Mouse (Mus musculus) midbrain, postnatal 0 days (tissue): Measurements from ENCODE around the gene Fez2. TPM values are rescaled to one million over a fixed set of nuclear protein-coding genes. Genes with fewer than 3 reads are reported as not detected.

Source experiments
- ATAC-seq: fragments of 200-750 bp; cut with Nextera tagmentation; 2 replicates; pipeline ENCODE4 v1.8.0; 2017; ENCODE audit warnings: moderate number of reproducible peaks, mild to moderate bottlenecking, moderate TSS enrichment, moderate library complexity; ENCODE audit not compliant: low FRiP score
- DNase-seq: peaks from one replicate; pipeline ENCODE4 v3.0.0-alpha.2; 2015; ENCODE audit warnings: low spot score
- H3K27ac ChIP-seq: fragments of 300-500 bp; sonication (generic); 2 replicates; pipeline ENCODE4 v1.5.1; 2014; ENCODE audit warnings: low read depth, mild to moderate bottlenecking, low read length, mixed read lengths
- H3K27me3 ChIP-seq: fragments of 300-500 bp; sonication (generic); 2 replicates; pipeline ENCODE4 v1.6.1; 2014; ENCODE audit warnings: low read length, control low read depth, mixed read lengths; ENCODE audit not compliant: insufficient read depth
- H3K36me3 ChIP-seq: fragments of 300-500 bp; sonication (generic); 2 replicates; pipeline ENCODE4 v1.6.1; 2014; ENCODE audit warnings: low read length, control low read depth, mixed read lengths; ENCODE audit not compliant: insufficient read depth
- H3K4me1 ChIP-seq: fragments of 300-500 bp; sonication (generic); 2 replicates; pipeline ENCODE4 v1.6.1; 2014; ENCODE audit warnings: mild to moderate bottlenecking, control low read depth, antibody characterized with exemption, low read length, mixed read lengths; ENCODE audit not compliant: insufficient read depth
- H3K4me2 ChIP-seq: fragments of 300-500 bp; sonication (generic); 2 replicates; pipeline ENCODE4 v1.6.1; 2014; ENCODE audit warnings: low read depth, mild to moderate bottlenecking, low read length, mixed read lengths; ENCODE audit not compliant: poor library complexity, severe bottlenecking
- H3K4me3 ChIP-seq: fragments of 300-500 bp; sonication (generic); 2 replicates; pipeline ENCODE4 v1.5.1; 2014; ENCODE audit warnings: low read depth, mild to moderate bottlenecking, low read length, moderate library complexity
- H3K9ac ChIP-seq: fragments of 300-500 bp; sonication (generic); replicated peaks from 2 replicates; pipeline ENCODE4 v1.6.1; 2014; ENCODE audit warnings: mild to moderate bottlenecking, low read length, moderate library complexity, mixed read lengths; ENCODE audit not compliant: poor library complexity, severe bottlenecking
- H3K9me3 ChIP-seq: fragments of 300-500 bp; sonication (generic); 2 replicates; pipeline ENCODE4 v1.6.1; 2016; ENCODE audit warnings: low read length, control low read depth
- CTCF ChIP-seq: IDR thresholded peaks from 2 replicates; pipeline ENCODE4 v1.5.1; 2016; ENCODE audit warnings: antibody characterized with exemption, mild to moderate bottlenecking
- WGBS: fragments of 180-500 bp; shearing (Covaris S2); extraction: QIAGEN DNeasy Blood & Tissue Kit; methylation state at CpG from one replicate; pipeline ENCODE4 v1.1.7; 2014; 5-methylcytosine and 5-hydroxymethylcytosine counted together
- polyA plus RNA-seq: library from polyadenylated mRNA; unstranded; fragments of >200 nt; fragmentation: Nextera tagmentation; extraction: Ambion mirVana; gene quantifications from 2 replicates; pipeline ENCODE4 v1.2.1, GENCODE M21; 2015
- total RNA-seq: library from RNA; depleted of rRNA; stranded (reverse); fragments of >200 nt; gene quantifications from 2 replicates; pipeline ENCODE4 v1.2.3, GENCODE M21; 2014

The Fez2 gene
- total and polyA plus RNA-seq, 2 experiments from 2014 or later, result 51.6 to 60.4 TPM

- ATAC-seq (no peak), DNase-seq (no peak)
- no peak overlapping the region for H3K4me3 ChIP-seq
- H3K27me3 ChIP-seq, result no peaks in the 10 kb centered on the region
- peaks cover 2% of the 10 kb centered on the region; the same call in 1 of the 2 replicates for H3K36me3 ChIP-seq
- 0 out of 2 replicates have a peak, but pooled peaks cover 2% of the 10 kb centered on the region for H3K4me1 ChIP-seq
- H3K9ac ChIP-seq, result no peak overlapping the region
- no peak for TF ChIP-seq CTCF
- no peak overlapping the region for H3K4me2 ChIP-seq
- H3K27ac ChIP-seq, result no peak overlapping the region
- WGBS, result 72% methylated on average over 10 of the region's 10 CpGs
- no peaks in the 10 kb centered on the region for H3K9me3 ChIP-seq
Measured at GRCm38 (mm10) chr17:78406854-78407253, 11.1 kb downstream of the Fez2 start.

- Histone ChIP-seq H3K4me1 (0 out of 2 replicates have a peak, but pooled peaks cover 2% of the 10 kb centered on the region), H3K9me3 (no peaks in the 10 kb centered on the region), H3K4me3 (no peak overlapping the region), H3K4me2 (no peak overlapping the region), H3K9ac (no peak overlapping the region), H3K36me3 (peaks cover 5% of the 10 kb centered on the region), H3K27ac (no peak overlapping the region), H3K27me3 (no peaks in the 10 kb centered on the region)
- WGBS, result 96% methylated on average over 3 of the region's 3 CpGs
- no peak for TF ChIP-seq CTCF
- peak; percentile 26 for DNase-seq
- ATAC-seq, result no peak
Measured at GRCm38 (mm10) chr17:78405336-78405735, 12.6 kb downstream of the Fez2 start.

- H3K36me3 ChIP-seq, result peaks cover 7% of the 10 kb centered on the region
- H3K4me1 ChIP-seq, result no peaks in the 10 kb centered on the region
- no peaks in the 10 kb centered on the region for H3K27me3 ChIP-seq
- no peaks in the 10 kb centered on the region for H3K9me3 ChIP-seq
- no peak overlapping the region for H3K4me3 ChIP-seq
- DNase-seq, result no peak
- H3K9ac ChIP-seq, result no peak overlapping the region
- 96% methylated on average over 9 of the region's 9 CpGs for WGBS
- no peak overlapping the region for H3K4me2 ChIP-seq
- no peak overlapping the region for H3K27ac ChIP-seq
- ATAC-seq, result no peak
- TF ChIP-seq CTCF, result no peak
Measured at GRCm38 (mm10) chr17:78403804-78404203, 14.1 kb downstream of the Fez2 start.

GRCm38 (mm10) chr17:78403229-78403628, 14.7 kb downstream of the Fez2 start:
- Histone ChIP-seq H3K27ac (no peak overlapping the region), H3K27me3 (no peaks in the 10 kb centered on the region), H3K9me3 (no peaks in the 10 kb centered on the region), H3K4me1 (no peaks in the 10 kb centered on the region), H3K36me3 (peaks cover 7% of the 10 kb centered on the region), H3K9ac (no peak overlapping the region), H3K4me3 (no peak overlapping the region), H3K4me2 (no peak overlapping the region)
- DNase-seq (no peak), ATAC-seq (no peak)
- no peak for TF ChIP-seq CTCF
- 84% methylated on average over 4 of the region's 4 CpGs for whole genome bisulfite sequencing

- Histone ChIP-seq H3K9ac (no peak overlapping the region), H3K27ac (no peak overlapping the region), H3K4me3 (no peak overlapping the region), H3K36me3 (peaks cover 7% of the 10 kb centered on the region), H3K4me2 (no peak overlapping the region), H3K27me3 (no peaks in the 10 kb centered on the region), H3K9me3 (no peaks in the 10 kb centered on the region), H3K4me1 (no peaks in the 10 kb centered on the region)
- ATAC-seq (no peak), DNase-seq (no peak)
- no peak for TF ChIP-seq CTCF
- WGBS, result 85% methylated on average over 6 of the region's 6 CpGs
Measured at GRCm38 (mm10) chr17:78402174-78402573, 15.8 kb downstream of the Fez2 start.

- DNase-seq, result peak; percentile 23
- ATAC-seq, result no peak
- no peak for TF ChIP-seq CTCF
- H3K27ac ChIP-seq, result no peak overlapping the region
- peaks cover 7% of the 10 kb centered on the region for H3K36me3 ChIP-seq
- no peak overlapping the region for H3K4me2 ChIP-seq
- H3K4me1 ChIP-seq, result no peaks in the 10 kb centered on the region
- H3K9ac ChIP-seq, result no peak overlapping the region
- 38% methylated on average over 4 of the region's 4 CpGs for WGBS
- H3K27me3 ChIP-seq, result no peaks in the 10 kb centered on the region
- no peaks in the 10 kb centered on the region for H3K9me3 ChIP-seq
- H3K4me3 ChIP-seq, result no peak overlapping the region
Measured at GRCm38 (mm10) chr17:78401713-78402112, 16.2 kb downstream of the Fez2 start.
